Mouse (Mus musculus): ENCODE measurements at regions not wholly inside any gene's neighbourhood (a gene's known extent, or its start where the extent isn't known, plus 50 kb on each side); places are given as distances from the start of the nearest gene placed in this dataset.
A peak's percentile ranks its signal among the peaks of the same experiment; 100 is the strongest.

DNA sequence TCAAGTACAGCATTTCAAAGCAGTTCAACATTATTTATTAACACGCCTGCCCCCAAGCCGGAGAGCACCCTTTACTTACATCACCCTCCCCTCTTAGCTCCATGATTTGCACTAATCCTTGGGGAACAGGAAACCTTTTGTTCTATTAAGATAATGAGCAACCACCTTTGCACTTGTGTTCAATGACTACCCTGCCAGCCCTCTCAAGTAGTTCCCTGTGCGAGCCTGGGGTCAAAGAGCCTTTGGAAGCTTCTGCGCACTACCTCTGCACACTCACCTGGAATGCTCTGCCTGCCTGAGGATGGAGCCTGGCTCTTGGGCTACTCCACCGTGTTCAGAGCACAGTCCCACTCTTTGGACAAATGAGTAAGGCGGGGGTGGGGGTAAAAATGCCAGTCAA, 96.0 kb upstream of the Cdkn3 start:
- WGBS: 70% methylated on average over 6 of the region's 6 CpGs
- ATAC-seq (ENCODE audit: insufficient number of reproducible peaks, insufficient read depth, low FRiP score, low TSS enrichment): no peak
- Histone ChIP-seq H3K9ac (no peak overlapping the region), H3K36me3 (no peaks in the 10 kb centered on the region), H3K27me3 (no peaks in the 10 kb centered on the region), H3K4me2 (replicated peaks) (no peak overlapping the region), H3K4me1 (peaks cover 22% of the 10 kb centered on the region), H3K9me3 (0 out of 2 replicates have a peak, but pooled peaks cover under 1% of the 10 kb centered on the region), H3K27ac (no peak overlapping the region), H3K4me3 (no peak overlapping the region)

DNA sequence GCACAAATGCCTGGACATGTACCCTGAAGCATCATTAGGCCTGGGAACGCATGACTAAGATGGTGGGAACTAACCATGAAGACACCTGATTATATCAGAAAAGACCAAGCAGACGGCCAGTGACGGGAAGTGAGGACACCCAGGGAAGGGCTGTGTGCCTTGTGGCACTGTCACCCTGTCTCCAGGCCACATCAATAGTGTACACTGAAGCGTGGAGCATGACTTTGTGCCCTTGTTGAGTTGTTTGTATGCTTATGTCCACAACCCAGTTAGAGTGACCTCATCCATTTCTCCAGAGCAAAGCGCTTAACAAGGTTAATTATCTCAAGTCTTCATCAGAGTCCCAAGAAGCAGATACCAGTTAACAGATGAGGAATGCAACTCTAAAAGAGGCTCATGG, 96.8 kb upstream of the Cdkn3 start:
- Histone ChIP-seq H3K4me3 (no peak overlapping the region), H3K9me3 (no peaks in the 10 kb centered on the region), H3K27me3 (no peaks in the 10 kb centered on the region), H3K4me1 (peaks cover 29% of the 10 kb centered on the region), H3K27ac (no peak overlapping the region), H3K4me2 (replicated peaks) (no peak overlapping the region), H3K36me3 (no peaks in the 10 kb centered on the region), H3K9ac (no peak overlapping the region)
- ATAC-seq (ENCODE audit: insufficient number of reproducible peaks, insufficient read depth, low FRiP score, low TSS enrichment): no peak
- 84% methylated on average over 5 of the region's 5 CpGs for WGBS

DNA sequence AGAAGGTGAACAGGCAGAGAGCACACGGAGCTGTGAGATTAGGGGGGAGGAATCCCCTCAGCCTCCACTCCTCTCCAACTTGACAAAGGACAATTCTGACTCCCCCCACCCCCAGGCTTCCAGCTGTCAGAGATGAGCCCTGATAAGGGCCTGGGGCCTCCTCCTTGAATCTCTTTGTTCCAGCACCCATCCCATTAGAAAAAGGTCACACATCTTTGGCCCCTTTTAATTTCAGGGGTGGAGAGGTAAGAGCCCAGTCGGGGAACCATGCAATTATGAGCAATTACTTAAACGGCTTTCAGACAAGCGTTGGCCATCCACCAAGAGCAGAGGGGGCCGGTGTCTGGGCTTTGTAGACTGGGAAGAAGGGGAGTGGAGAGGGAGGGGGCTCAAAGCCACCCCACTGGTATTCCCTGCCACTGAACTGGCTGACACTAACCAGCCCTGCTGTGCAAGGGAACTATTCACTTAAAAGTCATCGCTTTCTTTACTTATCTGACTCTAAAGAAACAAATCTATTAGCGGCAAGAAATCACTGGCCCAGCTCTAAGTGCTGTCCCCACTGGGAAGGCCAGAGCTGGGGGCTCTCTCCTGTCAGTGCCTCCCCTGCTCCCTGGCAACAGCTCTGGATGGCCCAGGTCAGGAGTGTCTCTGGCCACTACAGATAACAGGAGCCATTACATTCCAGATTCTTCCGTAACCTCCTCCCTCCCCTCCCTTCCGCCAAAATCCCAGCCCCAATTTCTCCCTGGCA, 98.4 kb upstream of the Cdkn3 start:
- Histone ChIP-seq H3K4me3 (no peak overlapping the region), H3K27me3 (no peaks in the 10 kb centered on the region), H3K9ac (no peak overlapping the region), H3K4me2 (replicated peaks) (no peak overlapping the region), H3K27ac (0 out of 2 replicates have a peak overlapping the region, but pooled peaks have one; percentile 31), H3K4me1 (peaks cover 29% of the 10 kb centered on the region), H3K9me3 (no peaks in the 10 kb centered on the region), H3K36me3 (no peaks in the 10 kb centered on the region)
- ATAC-seq (ENCODE audit: insufficient number of reproducible peaks, insufficient read depth, low FRiP score, low TSS enrichment): peak; percentile 78
- WGBS: 9% methylated on average over 9 of the region's 9 CpGs

DNA sequence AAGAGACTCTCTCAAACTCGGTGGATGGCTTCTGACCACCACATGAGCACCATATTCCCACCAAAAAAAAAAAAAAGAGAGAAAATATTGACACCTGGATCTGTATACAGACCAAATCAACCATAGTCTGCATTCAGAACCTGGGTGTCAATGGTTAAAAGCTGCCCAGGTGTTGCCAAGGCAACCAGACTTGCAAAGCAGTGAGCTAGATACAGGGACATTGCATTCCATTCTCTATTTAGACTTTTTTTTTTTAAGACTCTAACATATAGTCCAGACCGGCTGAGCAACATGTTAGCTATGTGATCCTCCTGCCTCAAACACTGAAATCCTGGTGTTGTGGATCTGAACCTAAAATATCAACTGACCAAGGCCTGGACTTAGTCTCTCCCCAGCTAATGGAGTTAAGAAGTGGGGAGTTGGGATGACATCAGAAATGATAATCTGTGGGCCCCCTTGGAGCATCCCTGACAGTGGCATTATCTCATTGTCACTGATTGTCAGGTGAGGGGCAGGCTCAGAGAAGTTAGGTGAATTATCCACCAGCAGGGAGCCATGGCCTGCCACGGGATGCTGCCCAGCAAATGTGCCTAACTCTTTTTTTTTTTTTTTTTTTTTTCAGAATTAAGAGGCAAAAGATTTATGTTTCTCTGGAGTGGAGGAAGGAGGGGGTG, 99.1 kb upstream of the Cdkn3 start:
- no peak overlapping the region for H3K27ac ChIP-seq
- H3K4me1 ChIP-seq: peaks cover 29% of the 10 kb centered on the region
- no peak for ATAC-seq (ENCODE audit: insufficient number of reproducible peaks, insufficient read depth, low FRiP score, low TSS enrichment)
- H3K9ac ChIP-seq: no peak overlapping the region
- H3K4me2 ChIP-seq (replicated peaks): no peak overlapping the region
- 31% methylated on average over 3 of the region's 3 CpGs for WGBS
- 0 out of 2 replicates have a peak, but pooled peaks cover 2% of the 10 kb centered on the region for H3K27me3 ChIP-seq
- no peak overlapping the region for H3K4me3 ChIP-seq
- no peaks in the 10 kb centered on the region for H3K9me3 ChIP-seq
- no peaks in the 10 kb centered on the region for H3K36me3 ChIP-seq

DNA sequence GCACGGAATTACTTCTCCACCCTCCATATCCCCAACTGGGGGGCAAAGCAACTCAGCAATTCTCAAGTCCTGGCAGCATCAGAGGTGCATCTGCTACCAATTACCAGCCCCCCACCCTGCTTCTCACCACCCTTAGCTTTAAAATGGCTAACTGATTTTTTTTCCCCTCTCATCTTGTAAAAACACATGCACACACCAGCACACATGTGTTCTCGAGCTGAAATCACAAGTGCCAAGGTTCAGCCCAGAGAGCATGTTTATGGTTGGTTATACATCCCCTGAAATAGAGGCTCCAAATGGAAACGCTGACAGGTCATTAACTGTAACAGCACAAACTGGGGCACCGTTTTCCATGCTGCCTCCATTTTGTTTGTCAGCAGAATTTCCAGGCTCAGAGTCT, 101.0 kb upstream of the Cdkn3 start:
- H3K27me3 ChIP-seq: 0 out of 2 replicates have a peak, but pooled peaks cover 4% of the 10 kb centered on the region
- no peak overlapping the region for H3K9ac ChIP-seq
- H3K36me3 ChIP-seq: no peaks in the 10 kb centered on the region
- peaks cover 29% of the 10 kb centered on the region for H3K4me1 ChIP-seq
- ATAC-seq (ENCODE audit: insufficient number of reproducible peaks, insufficient read depth, low FRiP score, low TSS enrichment): no peak
- H3K4me3 ChIP-seq: no peak overlapping the region
- 27% methylated on average over 4 of the region's 4 CpGs for WGBS
- no peak overlapping the region for H3K4me2 ChIP-seq (replicated peaks)
- no peaks in the 10 kb centered on the region for H3K9me3 ChIP-seq
- no peak overlapping the region for H3K27ac ChIP-seq

DNA sequence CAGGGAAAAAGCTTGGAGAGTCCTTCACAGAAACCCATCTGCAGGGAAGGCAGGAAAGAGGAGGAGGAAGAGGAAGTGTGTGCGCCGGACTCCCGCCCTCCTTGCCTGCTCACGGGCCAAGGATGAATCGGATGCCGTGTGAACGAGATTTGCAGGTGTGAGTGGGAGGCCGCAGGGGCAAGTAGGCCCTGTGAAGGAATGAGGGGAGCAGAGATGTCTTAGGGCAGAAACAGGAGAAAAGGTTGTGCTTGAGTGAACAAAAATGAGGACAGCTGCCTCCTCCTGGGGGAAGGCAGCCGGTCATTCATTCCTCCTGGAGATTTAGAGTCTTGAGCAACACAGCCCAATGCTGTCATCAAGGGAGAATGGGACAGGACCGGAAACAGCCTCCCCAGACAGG, 104.1 kb upstream of the Cdkn3 start:
- WGBS: 82% methylated on average over 10 of the region's 10 CpGs
- no peaks in the 10 kb centered on the region for H3K9me3 ChIP-seq
- peaks cover 15% of the 10 kb centered on the region for H3K4me1 ChIP-seq
- H3K36me3 ChIP-seq: no peaks in the 10 kb centered on the region
- H3K9ac ChIP-seq: no peak overlapping the region
- H3K27me3 ChIP-seq: 0 out of 2 replicates have a peak, but pooled peaks cover 4% of the 10 kb centered on the region
- ATAC-seq (ENCODE audit: insufficient number of reproducible peaks, insufficient read depth, low FRiP score, low TSS enrichment): no peak
- H3K4me3 ChIP-seq: no peak overlapping the region
- H3K27ac ChIP-seq: no peak overlapping the region
- no peak overlapping the region for H3K4me2 ChIP-seq (replicated peaks)

DNA sequence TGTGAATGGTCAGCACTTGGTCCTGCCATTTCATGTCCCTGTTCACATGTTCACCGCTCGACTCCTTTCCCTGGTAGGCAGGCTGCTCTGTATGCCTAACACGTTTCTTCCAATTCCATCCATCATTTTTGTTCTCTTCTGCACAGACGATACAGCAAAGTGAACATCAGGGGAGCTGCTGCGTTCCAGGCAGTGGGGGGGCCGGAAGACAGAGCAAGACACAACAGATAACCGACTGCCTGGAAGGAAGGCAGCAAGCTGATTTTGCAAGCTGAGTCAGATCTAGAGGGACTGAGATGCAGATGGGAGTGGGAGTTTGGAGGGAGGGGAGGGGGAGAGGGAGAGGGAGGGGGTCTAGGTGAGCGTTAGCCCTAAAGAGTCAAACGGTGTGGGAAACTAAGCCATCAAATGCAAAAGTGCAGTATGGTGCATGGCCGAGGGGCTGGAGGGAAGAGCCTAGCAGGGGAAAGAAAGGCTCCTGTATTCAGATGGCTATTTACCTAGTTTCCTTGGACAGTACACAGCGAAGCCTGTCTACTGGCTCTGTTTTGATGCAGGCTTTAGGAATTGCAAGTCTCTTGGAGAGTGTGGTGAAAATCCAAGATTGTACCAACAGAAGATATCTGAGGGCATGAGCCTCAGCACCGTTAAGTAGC, 112.9 kb upstream of the Cdkn3 start:
- no peaks in the 10 kb centered on the region for H3K9me3 ChIP-seq
- WGBS: 65% methylated on average over 12 of the region's 12 CpGs
- no peaks in the 10 kb centered on the region for H3K27me3 ChIP-seq

DNA sequence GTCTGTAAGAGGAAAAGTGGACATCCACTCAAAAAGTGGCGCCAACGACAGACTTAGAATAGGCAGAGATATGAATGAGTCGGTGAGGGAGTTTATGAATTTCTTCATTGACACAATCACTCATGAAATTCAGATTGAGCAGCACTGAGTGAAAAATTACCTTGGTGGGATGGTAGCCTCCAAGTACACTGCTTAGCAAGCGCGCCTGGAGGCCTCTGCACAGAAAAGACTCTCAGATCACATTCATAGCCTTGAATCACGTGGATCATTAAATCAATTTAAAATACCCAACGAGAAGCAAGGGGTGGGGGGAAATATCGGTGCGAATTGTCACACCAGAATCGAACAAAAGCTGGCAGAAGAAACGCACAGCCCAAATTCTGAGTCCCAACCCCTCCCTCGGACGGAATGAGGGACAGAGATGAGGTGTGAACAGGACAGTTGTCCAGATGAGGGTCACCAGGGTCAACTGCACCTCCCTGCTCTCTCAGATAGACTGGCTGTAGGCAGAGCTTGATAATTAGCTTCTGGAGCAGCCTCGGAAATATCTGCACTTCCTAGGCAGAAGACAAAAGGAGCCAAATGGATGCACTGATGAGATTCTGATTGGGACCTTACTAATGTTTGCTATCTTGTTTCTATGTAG, 113.5 kb upstream of the Cdkn3 start:
- Histone ChIP-seq H3K9me3 (no peaks in the 10 kb centered on the region), H3K4me2 (replicated peaks) (no peak overlapping the region), H3K9ac (no peak overlapping the region), H3K4me3 (no peak overlapping the region), H3K27me3 (no peaks in the 10 kb centered on the region), H3K4me1 (no peaks in the 10 kb centered on the region), H3K27ac (no peak overlapping the region), H3K36me3 (no peaks in the 10 kb centered on the region)
- 80% methylated on average over 14 of the region's 14 CpGs for WGBS
- ATAC-seq (ENCODE audit: insufficient number of reproducible peaks, insufficient read depth, low FRiP score, low TSS enrichment): no peak

More for the DNA sequence above, 112.9 kb upstream of the Cdkn3 start:
- Histone ChIP-seq H3K4me3 (no peak overlapping the region), H3K9ac (no peak overlapping the region), H3K36me3 (no peaks in the 10 kb centered on the region), H3K4me2 (replicated peaks) (no peak overlapping the region), H3K4me1 (no peaks in the 10 kb centered on the region), H3K27ac (no peak overlapping the region)
- ATAC-seq (ENCODE audit: insufficient number of reproducible peaks, insufficient read depth, low FRiP score, low TSS enrichment): no peak

DNA sequence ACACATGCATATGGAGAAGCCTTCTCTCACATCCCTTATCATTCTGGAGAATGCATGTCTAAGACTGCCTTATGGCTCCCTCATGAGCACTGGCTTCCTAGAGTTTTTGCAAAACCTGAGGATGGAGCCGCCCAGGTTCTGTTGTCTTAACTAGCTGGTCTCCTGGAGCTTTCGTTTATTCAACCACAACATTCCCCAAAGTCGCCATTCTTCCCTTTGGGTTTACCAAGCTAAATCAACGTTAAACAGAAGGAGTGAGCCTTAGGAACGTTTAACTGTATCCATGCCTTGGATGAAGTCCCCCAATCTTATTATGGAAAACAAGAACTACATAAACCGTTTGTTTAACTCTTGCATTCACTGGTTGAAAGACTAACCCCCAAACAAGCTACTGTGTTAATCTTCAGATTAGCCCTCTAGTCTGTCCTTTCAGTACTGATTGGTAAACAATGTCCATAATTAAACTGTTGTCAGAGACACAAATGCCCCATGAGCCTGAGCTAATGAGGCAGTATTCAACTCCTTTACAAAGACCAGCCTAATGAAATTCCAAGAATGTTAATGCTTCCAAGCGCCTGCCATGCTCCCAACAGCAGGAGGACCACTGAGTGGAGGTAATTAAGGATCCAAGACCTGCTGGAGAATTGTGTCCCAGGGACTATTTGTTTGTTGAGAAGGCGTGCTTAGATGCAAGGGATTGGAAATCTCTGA, 121.1 kb upstream of the Cdkn3 start:
- no peak for ATAC-seq (ENCODE audit: insufficient number of reproducible peaks, insufficient read depth, low FRiP score, low TSS enrichment)
- no peaks in the 10 kb centered on the region for H3K36me3 ChIP-seq
- H3K4me1 ChIP-seq: peaks cover 4% of the 10 kb centered on the region; the same call in 1 of the 2 replicates
- H3K4me3 ChIP-seq: no peak overlapping the region
- H3K27ac ChIP-seq: no peak overlapping the region
- no peak overlapping the region for H3K9ac ChIP-seq
- WGBS: 21% methylated on average over 8 of the region's 8 CpGs
- no peaks in the 10 kb centered on the region for H3K27me3 ChIP-seq
- H3K9me3 ChIP-seq: no peaks in the 10 kb centered on the region
- H3K4me2 ChIP-seq (replicated peaks): no peak overlapping the region

DNA sequence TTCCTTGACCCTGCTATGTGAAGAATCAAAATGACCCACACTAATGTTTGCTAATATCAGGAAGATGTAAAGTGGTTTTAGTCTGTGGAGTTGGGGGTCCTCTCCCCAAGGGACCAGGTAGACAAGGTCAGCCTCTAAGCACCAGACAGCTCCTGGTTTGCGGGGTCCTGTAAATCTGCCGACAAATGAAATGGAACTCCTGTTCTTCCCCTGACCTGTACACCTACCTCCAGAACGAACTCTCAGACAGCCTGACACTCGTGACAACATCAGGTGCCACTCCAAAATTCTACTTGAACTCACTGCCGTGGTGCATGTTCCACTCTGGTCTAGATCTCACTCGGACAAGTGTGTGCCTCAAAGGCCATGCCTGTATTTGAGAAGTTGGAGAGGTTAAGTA, 121.8 kb upstream of the Cdkn3 start:
- Histone ChIP-seq H3K36me3 (no peaks in the 10 kb centered on the region), H3K4me2 (replicated peaks) (no peak overlapping the region), H3K9me3 (no peaks in the 10 kb centered on the region), H3K27ac (no peak overlapping the region), H3K4me3 (no peak overlapping the region), H3K9ac (no peak overlapping the region), H3K27me3 (no peaks in the 10 kb centered on the region), H3K4me1 (peaks cover 4% of the 10 kb centered on the region; the same call in 1 of the 2 replicates)
- 82% methylated on average over 6 of the region's 6 CpGs for WGBS
- no peak for ATAC-seq (ENCODE audit: insufficient number of reproducible peaks, insufficient read depth, low FRiP score, low TSS enrichment)

DNA sequence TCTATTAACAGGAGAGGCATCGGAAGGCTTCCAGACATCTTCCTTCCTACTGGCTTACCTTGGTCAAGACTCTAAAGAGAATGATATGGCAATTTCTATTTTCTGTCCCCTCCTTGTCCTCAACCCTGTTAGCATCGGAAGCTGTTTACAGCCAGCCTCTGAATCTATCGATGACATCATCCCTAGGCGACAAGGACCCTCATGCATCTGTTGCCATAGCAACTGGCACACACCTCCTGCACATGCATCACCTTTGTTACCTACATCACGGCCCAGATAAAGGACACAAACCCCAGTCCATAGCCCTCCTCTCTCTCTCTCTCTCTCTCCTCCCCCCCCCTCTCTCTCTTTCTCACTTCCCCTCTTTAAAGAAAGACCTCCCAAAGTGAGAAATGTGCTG, 123.1 kb upstream of the Cdkn3 start:
- no peak overlapping the region for H3K27ac ChIP-seq
- H3K4me3 ChIP-seq: no peak overlapping the region
- no peaks in the 10 kb centered on the region for H3K9me3 ChIP-seq
- H3K36me3 ChIP-seq: no peaks in the 10 kb centered on the region
- ATAC-seq (ENCODE audit: insufficient number of reproducible peaks, insufficient read depth, low FRiP score, low TSS enrichment): no peak
- no peak overlapping the region for H3K9ac ChIP-seq
- 83% methylated on average over 5 of the region's 5 CpGs for WGBS
- H3K4me2 ChIP-seq (replicated peaks): no peak overlapping the region
- H3K27me3 ChIP-seq: no peaks in the 10 kb centered on the region
- peaks cover 4% of the 10 kb centered on the region; the same call in 1 of the 2 replicates for H3K4me1 ChIP-seq
